Mouse (Mus musculus) heart, postnatal 0 days (tissue): ENCODE results near the gene Nudt15. TPM values are rescaled to one million over a fixed set of nuclear protein-coding genes. Genes with fewer than 3 reads are reported as not detected.
A peak's percentile ranks its signal among the peaks of the same experiment; 100 is the strongest.
"Not testable (repeated sequence)": the region's sequence is repeated elsewhere in the genome, so short reads cannot be mapped to it uniquely, and the experiment has no call there.

Experiments used
- ATAC-seq: fragments of 200-750 bp; cut with Nextera tagmentation; 2 replicates; pipeline ENCODE4 v1.8.0; 2017; ENCODE audit warnings: low read depth, moderate number of reproducible peaks, moderate library complexity; ENCODE audit not compliant: insufficient read depth
- DNase-seq: peaks from one replicate; pipeline ENCODE4 v3.0.0-alpha.2; 2016; ENCODE audit warnings: low spot score
- H3K27ac ChIP-seq: fragments of 300-500 bp; sonication (generic); 2 replicates; pipeline ENCODE4 v1.5.1; 2014; ENCODE audit warnings: low read depth, mild to moderate bottlenecking
- H3K27me3 ChIP-seq: fragments of 300-500 bp; sonication (generic); 2 replicates; pipeline ENCODE4 v1.6.1; 2014; ENCODE audit warnings: low read length, mixed read lengths; ENCODE audit not compliant: control insufficient read depth, insufficient read depth
- H3K36me3 ChIP-seq: fragments of 300-500 bp; sonication (generic); replicated peaks from 2 replicates; pipeline ENCODE4 v1.6.1; 2014; ENCODE audit warnings: low read length, mixed read lengths; ENCODE audit not compliant: control insufficient read depth, insufficient read depth
- H3K4me1 ChIP-seq: fragments of 300-500 bp; sonication (generic); 2 replicates; pipeline ENCODE4 v1.6.1; 2014; ENCODE audit warnings: antibody characterized with exemption; ENCODE audit not compliant: control insufficient read depth, insufficient read depth
- H3K4me2 ChIP-seq: fragments of 300-500 bp; sonication (generic); 2 replicates; pipeline ENCODE4 v1.6.1; 2014; ENCODE audit warnings: low read depth, mild to moderate bottlenecking, low read length, moderate library complexity
- H3K4me3 ChIP-seq: fragments of 300-500 bp; sonication (generic); 2 replicates; pipeline ENCODE4 v1.5.1; 2014; ENCODE audit warnings: low read depth, low read length
- H3K9ac ChIP-seq: fragments of 300-500 bp; sonication (generic); replicated peaks from 2 replicates; pipeline ENCODE4 v1.6.1; 2014; ENCODE audit warnings: low read depth, low read length, mixed read lengths
- H3K9me3 ChIP-seq: fragments of 300-500 bp; sonication (generic); replicated peaks from 2 replicates; pipeline ENCODE4 v1.6.1; 2016; ENCODE audit warnings: low read length; ENCODE audit not compliant: control insufficient read depth
- CTCF ChIP-seq: IDR thresholded peaks from 2 replicates; pipeline ENCODE4 v1.5.1; 2016; ENCODE audit warnings: antibody characterized with exemption, control low read depth, low read depth
- EP300 ChIP-seq: IDR thresholded peaks from 2 replicates; pipeline ENCODE4 v1.6.1; 2016; ENCODE audit warnings: antibody characterized with exemption, low read depth
- WGBS: fragments of 180-500 bp; shearing (Covaris S2); extraction: QIAGEN DNeasy Blood & Tissue Kit; methylation state at CpG from one replicate; pipeline ENCODE4 v1.1.7; 2014; 5-methylcytosine and 5-hydroxymethylcytosine counted together
- polyA plus RNA-seq: library from polyadenylated mRNA; unstranded; fragments of >200 nt; fragmentation: Nextera tagmentation; extraction: Ambion mirVana; gene quantifications from 2 replicates; pipeline ENCODE4 v1.2.1, GENCODE M21; 2015
- total RNA-seq: library from RNA; depleted of rRNA; stranded (reverse); fragments of >200 nt; gene quantifications from 2 replicates; pipeline ENCODE4 v1.2.3, GENCODE M21; 2014; ENCODE audit warnings: low replicate concordance

Nudt15 gene
- total and polyA plus RNA-seq, 2 experiments from 2014 or later = 1.8 to 4.7 TPM

GRCm38 (mm10) chr14:73547034-73547433, 1.0 kb downstream of the Nudt15 start:
- Histone ChIP-seq H3K27ac (no peak overlapping the region), H3K9me3 (no peaks in the 10 kb centered on the region), H3K4me3 (no peak overlapping the region), H3K36me3 (no peaks in the 10 kb centered on the region), H3K4me2 (no peak overlapping the region), H3K9ac (no peak overlapping the region), H3K4me1 (no peaks in the 10 kb centered on the region), H3K27me3 (no peaks in the 10 kb centered on the region)
- DNase-seq = no peak
- 35% methylated on average over 4 of the region's 4 CpGs for WGBS
- no peak for ATAC-seq
- TF ChIP-seq EP300 = no peak
- TF ChIP-seq CTCF = no peak

DNA sequence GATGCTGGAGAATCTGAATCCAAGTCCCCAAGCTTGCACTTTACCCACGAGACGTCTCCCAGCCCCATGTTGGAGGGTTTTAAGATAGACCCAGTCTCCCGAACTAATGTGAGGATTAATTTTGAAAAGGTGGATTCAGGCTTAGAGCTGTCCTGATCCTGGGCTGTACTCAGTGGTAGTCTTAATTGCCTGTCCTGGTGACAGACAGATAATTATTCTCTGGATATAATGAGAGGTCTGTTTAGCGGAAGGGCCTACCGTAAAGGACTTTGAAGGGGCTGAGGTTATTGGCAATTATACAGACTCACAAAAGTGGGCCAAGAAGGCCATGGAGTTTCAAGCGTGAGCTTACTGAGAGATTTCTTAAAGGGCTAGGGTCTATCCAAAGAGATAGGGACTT, 4.3 kb downstream of the Nudt15 start:
- WGBS = 65% methylated on average over 6 of the region's 6 CpGs
- Histone ChIP-seq H3K36me3 (no peaks in the 10 kb centered on the region), H3K27ac (no peak overlapping the region), H3K4me3 (no peak overlapping the region), H3K4me2 (no peak overlapping the region), H3K9me3 (no peaks in the 10 kb centered on the region), H3K27me3 (no peaks in the 10 kb centered on the region), H3K4me1 (no peaks in the 10 kb centered on the region), H3K9ac (no peak overlapping the region)
- TF ChIP-seq EP300 = no peak
- no peak for TF ChIP-seq CTCF
- no peak for DNase-seq
- no peak for ATAC-seq

- ATAC-seq = no peak
- Histone ChIP-seq H3K27me3 (no peaks in the 10 kb centered on the region), H3K4me2 (no peak overlapping the region), H3K27ac (no peak overlapping the region), H3K9ac (no peak overlapping the region), H3K9me3 (no peaks in the 10 kb centered on the region), H3K36me3 (no peaks in the 10 kb centered on the region), H3K4me3 (no peak overlapping the region), H3K4me1 (no peaks in the 10 kb centered on the region)
- WGBS = 79% methylated on average over 2 of the region's 2 CpGs
- no peak for DNase-seq
- TF ChIP-seq CTCF (no peak), EP300 (no peak)
Measured at GRCm38 (mm10) chr14:73535641-73536040, 12.4 kb downstream of the Nudt15 start.

DNA sequence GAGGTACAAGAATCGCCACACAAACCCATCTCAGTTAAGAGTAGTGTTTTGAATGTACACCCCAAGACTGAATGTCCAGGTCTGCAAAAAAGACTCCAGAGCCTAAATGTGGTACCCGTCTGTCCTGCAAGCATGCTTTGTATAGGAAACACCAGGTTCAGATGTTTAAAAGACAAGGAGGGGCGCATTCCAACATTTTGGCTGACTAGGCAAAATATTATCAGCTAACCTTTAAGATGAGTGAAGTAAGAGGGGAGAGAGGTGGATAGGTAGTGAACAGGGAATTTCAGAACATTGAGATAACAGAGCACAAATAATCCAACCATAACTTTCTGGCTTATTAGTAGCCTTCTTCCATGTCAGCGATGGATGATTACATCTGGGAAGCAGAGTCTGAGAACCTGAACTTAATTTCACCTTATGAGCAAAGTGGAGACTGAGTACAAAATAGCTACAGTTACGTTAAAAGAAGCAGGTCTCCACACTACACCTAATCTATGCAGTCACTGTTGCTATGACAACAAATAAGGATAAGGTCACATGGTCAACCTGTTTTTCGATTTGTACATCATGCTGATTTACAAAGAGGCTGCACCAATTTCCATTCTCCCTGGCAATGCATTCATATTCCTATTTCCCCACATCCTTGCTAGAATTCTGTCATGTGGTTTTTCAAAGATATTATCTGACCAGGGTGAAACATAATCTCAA, 14.1 kb downstream of the Nudt15 start:
- ATAC-seq (no peak), DNase-seq (no peak)
- H3K9ac ChIP-seq = no peak overlapping the region
- no peaks in the 10 kb centered on the region for H3K36me3 ChIP-seq
- no peaks in the 10 kb centered on the region for H3K27me3 ChIP-seq
- H3K27ac ChIP-seq = no peak overlapping the region
- no peak overlapping the region for H3K4me2 ChIP-seq
- no peaks in the 10 kb centered on the region for H3K4me1 ChIP-seq
- WGBS = 57% methylated on average over 6 of the region's 6 CpGs
- no peak for TF ChIP-seq CTCF
- TF ChIP-seq EP300 = no peak
- no peak overlapping the region for H3K4me3 ChIP-seq
- no peaks in the 10 kb centered on the region for H3K9me3 ChIP-seq

- not testable (repeated sequence) for H3K27me3 ChIP-seq, H3K4me2 ChIP-seq, H3K4me3 ChIP-seq, H3K9ac ChIP-seq, H3K27ac ChIP-seq, H3K4me1 ChIP-seq, DNase-seq, H3K36me3 ChIP-seq, ATAC-seq, H3K9me3 ChIP-seq
- 76% methylated on average over 3 of the region's 3 CpGs for WGBS
Measured at GRCm38 (mm10) chr14:73528661-73529060, 19.4 kb downstream of the Nudt15 start.

DNA sequence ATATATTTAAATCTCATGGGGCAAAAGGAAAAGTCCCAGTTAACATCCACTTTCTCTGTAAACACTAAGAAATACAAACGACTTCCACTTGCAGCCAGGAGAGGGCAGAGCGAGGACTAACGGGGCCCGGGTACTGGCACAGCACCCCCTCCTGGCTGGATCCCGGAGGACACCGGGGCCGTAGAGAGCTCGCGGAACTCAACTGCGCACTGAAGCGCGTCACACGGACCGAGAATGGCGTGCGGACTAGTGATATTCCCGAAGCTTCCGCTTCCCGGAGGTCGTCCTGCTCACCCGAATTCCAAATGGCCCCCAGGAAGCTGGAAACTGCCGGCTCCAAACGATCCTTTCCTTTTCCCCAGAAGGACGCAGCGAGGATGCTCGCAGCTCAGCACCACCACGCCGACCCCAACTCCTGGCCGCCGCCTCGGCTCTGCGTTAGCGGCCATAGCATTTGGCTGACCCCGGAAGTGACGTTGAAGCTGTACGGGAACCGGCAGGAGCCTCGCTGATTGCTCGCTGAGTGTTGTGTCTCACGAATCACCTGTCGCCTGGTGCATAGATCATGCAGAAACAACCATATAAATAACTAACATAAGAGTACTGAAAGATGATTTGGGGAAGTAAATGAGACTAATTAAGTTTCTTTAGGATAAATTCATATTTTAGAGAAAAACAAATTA, 23.1 kb downstream of the Nudt15 start, which contains the start of gene Sucla2:
TSS of gene Sucla2 (plus strand) at position 554 of the 683 bp plus-strand sequence.
- H3K9me3 ChIP-seq = no peaks in the 10 kb centered on the region
- DNase-seq (peak; percentile 94), ATAC-seq (peak; percentile 99)
- peak within 1 kb of the TSS; percentile 52 for H3K4me2 ChIP-seq
- peak within 1 kb of the TSS; percentile 68 for H3K9ac ChIP-seq
- TF ChIP-seq EP300 (0 out of 2 replicates have a peak, but pooled peaks have one; percentile 54), CTCF (peak; percentile 100)
- peak within 1 kb of the TSS; percentile 91 for H3K27ac ChIP-seq
- no peaks in the 10 kb centered on the region for H3K27me3 ChIP-seq
- H3K36me3 ChIP-seq = no peaks in the 10 kb centered on the region
- WGBS = 3% methylated on average over 41 of the region's 41 CpGs
- H3K4me3 ChIP-seq = peak within 1 kb of the TSS; percentile 66
- H3K4me1 ChIP-seq = no peaks in the 10 kb centered on the region
